Mouse (Mus musculus): ENCODE results near the gene Rasl11a.

Gene Rasl11a

DNA sequence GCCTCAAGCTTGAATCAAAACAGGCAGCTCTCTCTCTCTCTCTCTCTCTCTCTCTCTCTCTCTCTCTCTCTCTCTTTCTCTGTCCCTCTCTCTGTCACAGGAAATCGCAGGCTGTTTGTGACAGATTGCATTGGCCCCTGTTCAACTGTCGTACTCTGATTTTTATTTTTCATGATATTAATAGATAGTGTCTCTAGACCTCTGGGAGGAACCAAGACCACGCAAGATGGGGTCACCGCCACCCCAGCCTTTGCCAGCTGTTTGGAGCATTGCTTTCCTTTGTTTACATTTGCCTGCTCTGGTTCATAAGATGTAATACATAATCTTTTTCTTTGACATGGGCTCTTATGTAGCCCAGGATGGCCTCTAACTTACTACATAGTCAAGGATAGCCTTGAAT is 2.9 kb upstream of the Rasl11a start:
- DNase-seq (ENCODE audit: low read depth, low spot score), result no peak

DNA sequence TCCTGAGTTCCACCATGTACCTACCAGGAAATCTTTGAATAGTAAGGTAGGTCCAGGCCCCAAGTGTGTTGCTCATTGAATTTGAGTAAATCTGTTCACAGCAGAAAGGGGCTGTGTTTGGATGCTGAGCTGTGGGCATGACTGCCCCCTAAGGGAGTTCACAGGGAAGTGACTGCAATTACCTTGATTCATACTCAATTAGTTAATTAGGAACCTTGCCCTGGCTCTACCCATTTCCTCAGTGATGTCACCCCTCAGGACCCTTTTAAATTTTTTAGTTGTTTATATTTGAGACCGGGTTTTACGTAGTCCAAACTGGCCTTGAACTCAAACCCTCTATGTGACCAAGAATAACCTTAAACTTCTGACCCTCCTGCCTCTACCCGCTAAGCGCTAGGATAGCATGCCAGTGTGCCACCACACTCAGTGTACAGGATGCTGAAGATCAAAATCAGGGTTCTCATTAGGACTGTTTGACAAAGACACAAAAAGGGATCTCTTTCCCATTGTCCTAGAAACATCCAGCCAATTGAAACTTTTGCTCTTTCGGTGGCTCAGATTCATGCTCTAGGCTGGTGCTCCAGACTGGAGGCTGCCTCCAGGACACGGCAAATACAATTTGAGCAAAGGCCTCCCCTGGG is 450 bp upstream of the Rasl11a start:
- DNase-seq (ENCODE audit: low read depth, low spot score), result no peak

DNA sequence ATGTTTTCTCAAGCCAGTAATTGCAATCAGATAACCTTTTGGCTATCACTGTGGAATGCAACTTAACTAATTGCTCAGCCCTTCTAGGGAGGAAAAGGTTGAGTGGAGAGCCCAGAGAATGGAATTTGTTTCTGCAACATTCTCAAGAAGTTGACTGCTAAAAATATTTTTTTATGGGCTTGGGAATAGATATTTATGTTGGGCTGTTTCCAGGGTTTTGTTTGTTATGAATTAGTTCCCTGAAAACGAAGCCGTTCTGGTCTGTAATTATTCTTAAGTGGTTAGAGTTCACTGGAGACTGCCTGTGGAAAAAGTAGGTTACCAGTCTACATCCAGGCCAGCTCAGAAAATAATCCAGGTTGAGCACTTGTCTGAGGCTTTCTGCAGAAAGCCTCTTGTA is 1.6 kb downstream of the Rasl11a start:
- DNase-seq (ENCODE audit: low read depth, low spot score), result no peak

DNA sequence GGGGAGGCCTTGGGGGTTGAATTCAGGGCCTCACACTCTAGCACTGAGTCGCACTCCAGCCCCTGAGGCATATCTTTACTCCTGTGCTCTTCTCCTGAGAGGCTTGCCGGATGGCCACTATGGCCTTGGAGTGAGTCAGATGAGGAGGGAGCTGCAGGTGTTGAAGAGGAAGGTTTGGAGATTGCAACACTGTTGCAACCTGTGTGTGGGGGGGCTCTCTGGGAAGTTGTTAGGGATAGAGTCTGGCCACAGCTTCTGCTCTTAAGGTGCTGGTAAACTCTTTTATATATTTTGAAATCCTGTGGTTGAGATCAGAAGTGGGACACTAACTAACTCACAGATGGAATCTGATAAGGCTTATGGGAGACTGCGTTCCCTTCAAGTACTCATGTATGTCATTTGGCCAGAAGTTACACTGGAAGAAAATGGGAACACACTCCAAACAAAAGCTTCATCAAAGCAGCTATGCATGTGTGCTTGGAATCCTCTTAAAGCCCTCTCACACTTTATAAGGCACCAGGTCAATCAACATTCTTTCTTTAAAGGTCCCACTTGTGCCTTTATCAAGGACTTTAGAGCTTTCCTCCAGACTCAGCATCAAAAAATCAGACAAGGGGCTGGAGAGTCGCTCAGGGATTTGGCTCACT is 4.2 kb downstream of the Rasl11a start:
- DNase-seq (ENCODE audit: low read depth, low spot score), result no peak

DNA sequence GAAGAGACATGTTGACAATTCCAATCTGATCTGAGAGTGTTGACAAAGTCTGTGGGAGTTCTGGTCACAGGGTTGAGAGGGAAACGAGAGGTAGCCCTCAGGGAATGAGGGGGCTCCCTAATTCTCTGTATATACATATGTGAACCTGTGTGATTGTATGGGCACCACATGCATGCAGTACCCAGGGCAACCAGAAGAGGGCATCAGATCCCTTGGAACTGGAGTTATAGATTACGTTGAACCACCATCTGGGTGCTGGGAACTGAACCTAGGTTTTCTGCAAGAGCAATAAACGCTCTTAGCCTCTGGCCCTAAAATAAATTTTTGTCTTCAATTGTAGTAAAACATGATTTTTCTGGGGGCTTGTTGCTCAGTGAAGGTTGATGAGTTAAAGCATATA is 11.2 kb downstream of the Rasl11a start:
- DNase-seq (ENCODE audit: low read depth, low spot score), result no peak

DNA sequence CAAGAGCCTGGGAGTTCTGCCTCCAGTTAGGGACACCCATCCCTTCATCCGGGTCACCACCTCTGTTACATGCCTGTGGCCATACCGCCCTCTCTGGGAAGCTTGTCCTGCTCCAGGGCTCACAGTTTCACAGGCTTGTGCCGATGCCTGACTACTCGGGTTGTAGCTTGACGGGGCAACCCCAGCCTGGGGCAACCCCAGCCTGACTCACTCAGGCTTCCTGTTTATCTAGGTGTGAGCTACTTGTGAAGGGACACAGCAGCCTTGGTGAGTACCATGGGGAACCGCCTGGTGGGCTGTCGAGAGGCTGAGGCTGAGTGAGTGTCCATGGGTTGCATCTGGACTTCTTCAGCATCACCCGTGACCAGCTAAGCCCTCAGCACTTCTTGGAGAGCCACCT is 12.7 kb downstream of the Rasl11a start:
- no peak for DNase-seq (ENCODE audit: low read depth, low spot score)

DNA sequence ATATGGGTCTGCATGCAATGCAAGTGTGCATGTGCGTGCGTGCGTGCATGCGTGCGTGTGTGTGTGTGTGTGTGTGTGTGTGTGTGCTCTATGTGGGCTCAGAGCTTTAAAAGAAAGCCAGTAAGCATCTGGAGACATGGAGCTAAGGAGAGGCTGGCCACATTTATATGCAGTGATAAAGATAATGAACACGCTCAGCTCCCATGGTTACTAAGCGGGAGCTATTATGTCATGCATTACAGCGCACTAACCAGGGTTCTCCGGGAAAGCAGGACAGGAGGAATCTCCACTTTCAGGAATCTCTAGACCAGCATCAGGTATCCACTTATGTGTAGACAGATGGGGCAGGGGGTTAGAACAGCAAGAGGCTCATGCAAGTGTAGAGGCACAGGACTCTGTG is 13.9 kb downstream of the Rasl11a start:
- no peak for DNase-seq (ENCODE audit: low read depth, low spot score)

DNA sequence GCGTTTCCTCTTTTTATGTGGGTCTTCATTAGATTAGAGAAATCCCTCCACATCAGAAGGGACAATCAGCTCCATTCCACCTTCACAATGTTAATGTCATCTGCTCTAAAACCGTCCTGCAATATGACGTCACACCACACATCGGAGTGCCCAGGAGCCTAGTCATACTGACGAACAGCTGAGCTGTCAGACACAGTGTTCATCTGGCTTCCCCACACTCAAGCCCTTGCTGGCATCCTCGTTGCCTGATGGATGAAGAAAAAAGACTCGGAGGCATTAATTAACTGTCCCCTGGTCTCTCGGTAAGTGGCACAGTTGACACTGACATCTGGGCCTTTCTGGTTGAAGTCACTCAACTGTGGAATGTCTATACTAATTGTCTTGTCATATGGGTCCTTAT is 14.4 kb downstream of the Rasl11a start:
- no peak for DNase-seq (ENCODE audit: low read depth, low spot score)

DNA sequence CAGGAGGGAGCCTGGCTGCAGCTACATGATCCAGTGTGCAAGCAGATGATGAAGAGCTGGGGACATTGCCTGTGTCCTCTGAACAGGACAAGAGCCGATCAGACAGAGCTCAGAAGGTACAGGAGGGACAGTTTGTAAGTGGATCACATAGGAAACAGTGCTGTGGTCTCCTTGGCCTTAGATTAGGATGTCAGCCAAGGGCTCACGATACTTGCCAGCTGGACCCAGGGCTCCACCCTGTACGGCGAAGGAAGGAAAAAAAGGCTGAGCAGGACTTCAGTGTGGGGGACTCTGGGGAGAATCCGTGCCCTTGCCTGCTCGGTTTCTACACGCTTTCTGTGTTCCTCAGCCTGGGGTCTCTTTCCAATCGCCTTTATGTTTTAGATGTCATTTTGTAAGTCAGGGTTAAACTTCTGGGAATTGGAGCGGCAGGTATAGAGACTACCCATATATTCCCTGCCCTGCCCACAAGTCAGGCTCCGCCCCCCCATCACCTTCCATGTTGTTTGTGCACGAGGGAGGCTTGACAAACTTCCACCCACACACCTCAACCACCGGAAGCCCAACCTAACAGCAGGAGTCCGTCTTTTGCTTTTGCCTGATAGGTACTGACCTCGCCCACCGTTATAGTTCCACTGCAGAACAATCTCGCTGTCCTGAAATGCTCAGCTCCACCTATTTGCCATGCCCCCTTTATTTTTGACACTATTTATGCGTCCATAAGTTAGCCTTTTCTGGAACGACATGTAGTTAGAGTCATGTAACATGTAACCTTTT is 15.5 kb downstream of the Rasl11a start:
- DNase-seq (ENCODE audit: low read depth, low spot score), result no peak

DNA sequence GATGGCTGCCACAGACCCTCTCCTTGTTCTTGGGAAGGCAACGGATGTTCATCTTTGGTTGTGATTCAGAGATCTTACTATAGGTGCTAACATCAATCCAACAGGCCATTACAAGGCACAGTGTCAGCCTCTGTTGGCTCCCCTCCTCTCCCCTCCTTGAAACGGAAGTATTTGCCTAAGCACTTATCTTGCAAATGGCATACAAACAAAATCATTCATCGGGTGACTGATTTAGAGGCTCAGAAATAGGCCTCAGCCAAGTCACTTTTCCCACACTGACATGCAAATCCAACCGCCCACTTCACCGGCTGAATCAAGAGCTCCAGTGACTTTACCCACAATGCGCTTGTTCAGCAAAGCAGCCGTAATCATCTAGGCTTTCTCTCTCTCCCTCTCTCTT is 16.7 kb downstream of the Rasl11a start:
- DNase-seq (ENCODE audit: low read depth, low spot score), result no peak

DNA sequence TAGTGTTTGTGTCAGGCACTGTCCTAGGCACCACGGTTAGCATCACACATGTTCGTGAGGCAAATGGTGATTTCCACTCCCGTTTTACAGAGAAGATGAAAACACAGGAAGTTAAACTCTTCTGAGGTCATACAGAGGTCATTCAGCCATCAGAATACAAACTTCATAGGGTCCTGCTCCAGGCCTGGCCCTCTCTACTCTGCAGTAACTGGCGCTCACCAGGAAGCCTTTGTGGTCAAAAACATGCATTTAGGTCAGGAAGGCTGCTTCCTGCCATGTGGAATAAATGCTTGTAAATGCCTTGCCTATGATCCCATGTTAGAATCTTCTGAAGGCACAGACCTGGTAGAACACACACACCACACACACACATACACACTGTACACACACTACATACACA is 20.6 kb downstream of the Rasl11a start:
- no peak for DNase-seq (ENCODE audit: low read depth, low spot score)

DNA sequence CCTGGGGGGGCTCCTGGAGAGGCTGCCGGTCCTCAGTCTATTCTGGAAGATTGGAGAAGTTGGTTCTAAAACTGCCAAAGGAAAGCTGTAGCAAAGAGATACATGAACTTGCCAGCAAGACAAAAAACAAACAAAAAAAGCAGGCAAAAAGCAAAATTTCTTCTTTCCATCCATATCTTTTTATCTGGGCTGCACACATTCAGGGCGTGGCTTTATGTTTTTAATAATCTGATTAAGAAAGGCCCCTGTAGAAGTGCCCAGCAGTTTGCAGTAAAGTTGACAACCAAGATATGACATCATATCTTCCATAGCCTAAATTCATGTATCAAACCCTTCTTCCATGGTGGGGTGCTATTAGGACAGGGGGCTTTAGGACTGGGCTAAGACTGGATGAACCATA is 21.4 kb downstream of the Rasl11a start:
- no peak for DNase-seq (ENCODE audit: low read depth, low spot score)

DNA sequence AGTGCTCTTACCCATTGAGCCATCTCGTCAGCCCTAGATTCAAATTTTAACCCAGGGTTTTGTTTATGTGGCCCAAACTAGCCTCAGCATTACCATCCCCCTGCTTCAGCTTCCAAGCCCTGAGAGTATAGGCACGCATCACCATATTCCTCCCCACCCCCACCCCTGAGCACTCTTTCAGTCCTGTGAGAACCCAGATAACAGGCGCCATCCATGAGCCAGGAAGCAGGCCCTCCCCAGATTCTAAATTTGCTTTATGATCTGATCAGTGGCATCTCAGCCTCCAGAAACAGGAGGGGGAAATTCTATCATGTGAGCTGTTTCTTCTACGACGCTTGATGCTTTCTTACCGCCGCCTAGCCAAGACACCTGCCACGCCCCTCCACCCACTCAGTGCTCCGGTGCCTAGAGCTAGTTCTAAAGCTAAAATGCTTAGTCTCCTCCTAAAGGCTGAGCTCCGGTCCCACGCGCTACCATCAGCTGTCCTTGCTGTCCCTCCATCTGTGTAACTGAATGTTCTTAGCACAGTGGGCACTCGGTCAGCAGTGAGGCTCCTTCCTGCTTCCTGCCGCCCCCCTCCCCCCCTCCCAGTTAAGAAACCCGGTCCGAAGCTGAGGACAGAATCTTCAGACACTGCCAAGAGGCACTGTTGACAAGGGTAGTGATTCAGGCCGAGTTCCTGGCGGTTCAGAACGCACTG is 22.5 kb downstream of the Rasl11a start:
- peak; percentile 87 for DNase-seq (ENCODE audit: low read depth, low spot score)

DNA sequence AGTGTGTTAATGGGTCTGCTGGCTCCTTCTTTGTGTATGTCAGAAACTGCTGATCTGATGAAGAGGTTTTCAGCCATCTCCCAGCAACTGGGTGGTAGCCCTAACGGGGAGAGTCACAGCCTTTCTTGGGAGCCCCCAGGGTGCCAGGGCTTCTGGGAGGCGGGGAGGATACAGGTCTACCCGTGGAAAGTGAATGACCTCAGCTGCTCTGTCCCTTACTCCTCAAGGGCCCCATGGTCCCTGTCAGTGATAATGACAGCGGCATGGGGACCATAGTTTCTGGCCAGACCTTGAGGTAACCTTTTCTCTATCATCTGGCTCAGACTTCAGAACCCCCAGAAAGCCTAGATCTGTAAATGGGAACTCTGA is 23.1 kb downstream of the Rasl11a start:
- DNase-seq (ENCODE audit: low read depth, low spot score), result no peak

DNA sequence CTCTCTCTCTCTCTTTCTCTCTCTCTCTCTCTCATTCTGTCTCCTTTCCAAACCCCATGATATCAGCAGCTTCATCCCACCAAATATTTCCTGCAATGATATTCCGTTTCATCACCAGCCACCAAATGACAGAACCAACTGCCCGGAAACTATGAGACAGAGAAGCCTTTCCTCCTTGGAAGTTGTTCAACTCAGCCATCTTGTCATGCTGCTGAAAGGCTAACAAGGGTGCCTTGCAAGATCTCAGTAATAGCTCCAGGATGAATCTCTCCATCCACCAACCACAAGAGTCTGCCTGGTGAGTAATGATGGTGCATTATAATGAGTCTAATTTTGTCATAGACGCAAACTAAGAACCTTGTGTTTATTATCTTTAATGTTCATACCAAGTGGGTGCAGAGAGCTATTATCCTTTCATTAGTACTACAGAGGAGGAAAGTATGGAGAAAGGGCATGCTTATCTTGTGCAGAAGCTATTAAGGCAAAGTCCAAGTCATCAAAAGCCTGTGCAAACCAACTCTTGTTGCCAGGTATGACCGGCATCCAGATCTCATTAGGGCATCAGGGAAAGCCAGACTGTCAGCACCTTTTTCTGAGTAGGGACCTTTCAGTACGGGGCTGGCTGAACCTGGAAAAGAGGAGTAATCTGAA is 28.2 kb downstream of the Rasl11a start:
- peak; percentile 66 for DNase-seq (ENCODE audit: low read depth, low spot score)

DNA sequence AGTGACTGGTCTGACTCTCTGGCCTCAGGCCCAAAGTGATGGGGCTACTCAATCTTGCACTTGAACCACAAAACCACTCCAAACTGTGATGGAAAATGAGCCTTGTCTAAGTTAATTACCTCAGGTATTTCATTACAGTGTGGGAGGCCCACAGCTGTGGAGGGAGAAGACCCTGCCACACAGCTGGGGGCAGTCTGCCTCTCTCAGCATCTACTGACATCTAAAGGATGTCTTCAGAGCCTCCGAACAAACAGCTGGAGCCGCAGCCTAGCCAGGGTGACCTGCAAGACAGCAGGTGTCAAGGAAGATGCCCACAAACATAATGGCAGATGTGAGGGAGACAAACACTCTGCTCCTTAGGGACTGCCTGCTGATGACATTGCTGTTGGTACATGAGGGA is 31.2 kb downstream of the Rasl11a start:
- no peak for DNase-seq (ENCODE audit: low read depth, low spot score)

DNA sequence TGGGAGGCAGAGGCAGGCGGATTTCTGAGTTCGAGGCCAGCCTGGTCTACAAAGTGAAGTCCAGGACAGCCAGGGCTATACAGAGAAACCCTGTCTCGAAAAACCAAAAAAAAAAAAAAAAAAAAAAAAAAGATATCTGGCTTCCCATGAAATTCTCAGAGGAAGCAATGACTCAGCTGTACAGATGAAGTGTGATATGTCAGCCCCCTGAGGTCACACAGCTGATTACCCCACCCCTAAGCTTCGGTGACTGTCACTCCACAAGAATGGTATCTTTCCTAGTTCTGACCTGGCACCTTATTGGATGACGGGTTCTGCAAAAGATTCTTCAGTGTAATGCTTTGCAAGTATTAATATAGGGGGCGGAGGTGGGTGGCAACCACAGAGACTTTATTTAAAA is 33.0 kb downstream of the Rasl11a start:
- peak; percentile 40 for DNase-seq (ENCODE audit: low read depth, low spot score)

DNA sequence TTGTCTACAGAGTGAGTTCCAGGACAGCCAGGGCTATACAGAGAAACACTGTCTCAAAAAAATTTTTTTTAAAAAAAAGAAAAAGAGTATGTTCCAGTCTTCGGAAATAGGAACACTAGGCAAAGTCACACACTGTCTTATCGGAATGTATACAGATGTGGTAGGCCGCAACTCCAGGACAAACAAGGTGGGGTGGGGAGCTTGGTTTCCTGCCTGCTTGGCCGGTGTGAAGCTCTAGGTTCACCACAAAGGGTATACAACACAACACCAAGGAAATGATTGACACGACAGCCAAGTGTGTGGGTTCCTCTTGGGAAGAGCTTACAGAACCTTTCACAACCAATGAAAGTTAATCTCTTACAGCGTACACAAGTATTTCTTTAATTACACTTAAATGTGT is 37.4 kb downstream of the Rasl11a start:
- no peak for DNase-seq (ENCODE audit: low read depth, low spot score)

DNA sequence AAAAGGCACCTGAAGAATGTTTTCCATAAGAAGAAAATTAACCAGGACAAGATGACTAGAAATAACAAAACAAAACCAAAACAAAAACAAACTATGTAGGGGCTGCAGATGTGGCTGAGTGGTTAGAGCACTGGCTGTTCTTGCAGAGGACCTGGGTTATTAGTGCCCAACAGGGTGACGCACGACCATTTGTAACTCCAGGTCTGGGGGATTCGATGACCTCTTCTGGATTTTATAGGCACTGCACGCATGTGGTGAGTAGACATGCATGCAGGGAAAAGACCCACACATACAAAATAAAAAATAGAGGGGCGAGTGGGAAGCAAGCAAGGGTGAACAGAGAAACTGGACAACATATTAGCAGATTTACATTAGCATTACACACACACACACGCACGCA is 38.2 kb downstream of the Rasl11a start:
- no peak for DNase-seq (ENCODE audit: low read depth, low spot score)

DNA sequence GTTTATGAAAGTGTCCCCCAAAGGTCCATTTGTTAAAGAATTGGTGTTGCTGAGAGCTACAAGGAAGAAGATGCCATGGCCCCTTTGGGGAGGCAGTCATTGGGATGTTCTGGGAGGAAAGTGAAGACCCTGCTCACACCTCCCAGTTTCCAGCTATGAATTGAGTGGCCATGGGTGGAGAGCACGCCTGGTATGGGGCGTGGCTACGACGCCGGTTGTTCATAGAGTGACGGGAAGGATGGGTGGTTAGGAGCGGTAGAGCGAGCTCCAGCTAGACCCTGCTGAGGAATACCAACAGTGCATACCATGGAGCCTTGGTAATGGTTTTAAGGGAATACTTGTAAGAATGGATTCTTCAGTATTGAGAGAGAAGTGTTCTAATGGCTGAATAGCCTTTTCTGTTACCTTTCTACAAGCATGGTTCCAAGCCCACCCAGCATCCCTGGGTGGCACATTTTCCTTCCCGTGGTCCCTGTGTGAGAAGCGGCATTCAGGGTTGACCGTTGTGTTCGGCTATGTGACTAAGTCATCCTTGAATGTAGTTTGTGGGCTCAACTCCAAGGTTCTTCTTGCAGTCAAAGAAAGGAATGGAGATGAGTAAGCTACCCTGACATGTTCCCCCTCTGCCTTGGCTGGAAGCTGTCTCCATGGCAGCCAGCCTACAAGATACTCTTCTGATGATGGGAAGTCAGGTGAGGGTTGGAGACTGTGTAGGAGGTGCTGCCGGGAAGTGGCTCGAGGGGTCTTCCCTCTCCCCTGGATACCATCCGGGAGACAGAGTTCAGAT is 38.8 kb downstream of the Rasl11a start:
- DNase-seq (ENCODE audit: low read depth, low spot score), result peak; percentile 92

DNA sequence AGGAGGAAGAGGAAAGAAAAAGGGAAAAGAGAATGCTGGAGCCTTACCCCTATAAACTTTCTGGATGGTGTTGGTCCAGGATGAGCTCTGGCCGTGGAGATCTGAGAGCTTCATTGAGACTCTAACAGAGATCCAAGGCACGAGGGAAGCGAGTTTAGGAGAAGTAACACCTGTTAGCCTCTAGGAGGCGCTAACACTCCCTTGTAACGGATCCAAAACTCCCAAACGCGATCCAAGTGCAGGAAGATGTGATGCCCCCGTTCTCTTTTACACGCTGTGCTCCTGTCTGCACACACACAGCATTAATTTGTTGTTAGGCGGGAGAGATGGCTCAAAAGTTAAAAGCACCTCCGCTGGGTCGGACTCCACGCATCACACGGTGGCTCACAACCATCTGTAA is 46.3 kb downstream of the Rasl11a start:
- no peak for DNase-seq (ENCODE audit: low read depth, low spot score)
